14 mouse cellular contexts compared by ENCODE assay signal in the genomic region with DNA sequence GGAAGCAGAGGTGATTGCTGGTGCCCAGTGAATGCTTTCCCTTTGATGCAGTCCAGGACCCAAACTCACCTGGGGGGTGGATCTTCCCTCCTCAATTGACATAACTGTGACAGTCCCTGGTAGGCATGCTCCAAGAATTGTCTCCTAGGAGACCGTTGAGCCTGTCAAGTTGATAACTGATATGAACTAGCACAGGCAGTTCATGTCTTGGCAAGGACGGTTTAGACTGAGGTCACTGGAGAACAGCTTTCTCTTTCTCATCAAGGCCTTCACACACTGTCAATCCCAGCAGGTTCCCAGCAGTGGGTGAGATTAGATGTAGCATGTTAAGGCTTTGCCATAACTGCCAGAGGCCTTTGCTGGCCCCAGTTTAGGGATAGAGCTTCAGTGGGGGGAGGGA.
DNase-seq lines count a peak whose midpoint lies in the region; TF ChIP-seq lines count a peak whose summit lies in the region.
"Had no signal": no experiment of that assay in that cellular context is flagged by ENCODE, and none has a peak within 500 bp of the region (broad histone marks: within the 10 kb centered on the region; RNA-seq: fewer than 3 reads in every experiment).

No protein-coding gene starts in this region.

- no peaks in the 10 kb centered on the region for H3K36me3 ChIP-seq in liver, adult 2 months (ENCODE audit: control insufficient read depth, insufficient read depth, low read length)
- no peaks in the 10 kb centered on the region for H3K36me3 ChIP-seq in small intestine, adult 2 months (ENCODE audit: control insufficient read depth, insufficient read depth, low read length)
- H3K36me3 ChIP-seq: kidney, embryonic 15.5 days; midbrain, embryonic 10.5 days; stomach, embryonic 15.5 days had no signal

- DNase-seq in adrenal gland, postnatal 36 days: peak; percentile 23 to 28
- DNase-seq in adrenal gland, postnatal 10 days: no peak
- DNase-seq in heart, adult 8-10 months (ENCODE audit: low spot score): peak; percentile 49
- DNase-seq in heart, postnatal 36 days: no peak
- peak; percentile 46 for DNase-seq in liver, adult 2 months (ENCODE audit: extremely low read depth, low read depth, low spot score)
- no peak for DNase-seq in liver
- DNase-seq: cerebellum, adult 9-10 months; gastrocnemius, postnatal 14 days; lung, adult 18-20 months had no signal

- 38% methylated on average over 2 of the region's 2 CpGs for WGBS in liver, adult 2 months
- WGBS in small intestine, adult 2 months: 44% methylated on average over 2 of the region's 2 CpGs

- H3K27me3 ChIP-seq in liver, adult 2 months (ENCODE audit: control insufficient read depth, insufficient read depth, low read length): no peaks in the 10 kb centered on the region
- no peaks in the 10 kb centered on the region for H3K27me3 ChIP-seq in small intestine, adult 2 months (ENCODE audit: control insufficient read depth, insufficient read depth, low read length)
- H3K27me3 ChIP-seq: forebrain, embryonic 13.5 days; kidney, embryonic 15.5 days; stomach, embryonic 15.5 days had no signal

- H3K4me1 ChIP-seq in liver, adult 2 months (ENCODE audit: control insufficient read depth, insufficient read depth, low read length): peaks cover 8% of the 10 kb centered on the region
- H3K4me1 ChIP-seq in small intestine, adult 2 months (ENCODE audit: control insufficient read depth, insufficient read depth, insufficient read length, low read length): peaks cover 24% of the 10 kb centered on the region
- H3K4me1 ChIP-seq: forebrain, embryonic 13.5 days; kidney, embryonic 15.5 days had no signal

- intact Hi-C loops in heart, postnatal 36 days (cut with DNase I): loop anchor here (5.0 kb wide), 1 partner anchor 66 kb away; no protein-coding TSS in a partner anchor

- no peak overlapping the region for H3K9ac ChIP-seq in liver, adult 2 months (ENCODE audit: low read depth, low read length)
- H3K9ac ChIP-seq: forebrain, embryonic 13.5 days; kidney, embryonic 15.5 days; stomach, embryonic 15.5 days had no signal

- no peak overlapping the region; the same call in 1 of the 2 replicates for H3K27ac ChIP-seq in liver, adult 2 months (replicated peaks; ENCODE audit: insufficient read depth, low read depth, low read length)
- H3K27ac ChIP-seq in small intestine, adult 2 months (ENCODE audit: insufficient read depth, low read depth, low read length): peak overlapping the region; percentile 82
- H3K27ac ChIP-seq: forebrain, embryonic 13.5 days; kidney, embryonic 15.5 days; midbrain, embryonic 10.5 days; stomach, embryonic 15.5 days had no signal

- TF ChIP-seq POLR2A in liver, adult 2 months (IDR thresholded peaks at IDR 0.05; ENCODE audit: extremely low read depth, insufficient read depth, low read length): no peak
- no peak for TF ChIP-seq POLR2A in small intestine, adult 2 months (IDR thresholded peaks at IDR 0.05; ENCODE audit: low read depth, low read length)

- no peak overlapping the region for H3K4me3 ChIP-seq in liver, adult 2 months (ENCODE audit: insufficient read depth, low read depth, low read length)
- H3K4me3 ChIP-seq in small intestine, adult 2 months (ENCODE audit: low read depth, low read length): no peak overlapping the region
- H3K4me3 ChIP-seq: forebrain, embryonic 13.5 days; kidney, embryonic 15.5 days; midbrain, embryonic 10.5 days; stomach, embryonic 15.5 days had no signal

- H3K79me2 ChIP-seq in liver, adult 2 months (ENCODE audit: control insufficient read depth, insufficient read depth, low read length): peaks cover 17% of the 10 kb centered on the region

- TF ChIP-seq CTCF in liver, adult 2 months (IDR thresholded peaks at IDR 0.05; ENCODE audit: low read depth, low read length): no peak
- TF ChIP-seq CTCF in small intestine, adult 2 months (IDR thresholded peaks at IDR 0.05; ENCODE audit: extremely low read depth, insufficient read length, insufficient replicate concordance, low read depth, low read length): no peak

Comparison
In these comparisons a context has a peak if more than half of its experiments do, and no peak if none do; other contexts are left out.
1. DNase-seq: peak in adrenal gland, postnatal 36 days (2 of 2), heart, adult 8-10 months (single experiment) and liver, adult 2 months (single experiment); none in adrenal gland, postnatal 10 days (single experiment), heart, postnatal 36 days (0 of 2) and liver (single experiment).